Mouse (Mus musculus) midbrain, embryonic 12.5 days (tissue): ENCODE measurements around the gene Dkk2. TPM values are rescaled to one million over a fixed set of nuclear protein-coding genes. Genes with fewer than 3 reads are reported as not detected.

Source experiments
- ATAC-seq: fragments of 200-750 bp; cut with Nextera tagmentation; 2 replicates; pipeline ENCODE4 v1.8.0; 2017; ENCODE audit warnings: low read depth, moderate TSS enrichment, moderate library complexity; ENCODE audit not compliant: low FRiP score
- H3K27ac ChIP-seq: fragments of 300-500 bp; sonication (generic); replicated peaks from 2 replicates; pipeline ENCODE4 v1.5.1; 2016; ENCODE audit warnings: mild to moderate bottlenecking
- H3K27me3 ChIP-seq: fragments of 300-500 bp; sonication (generic); 2 replicates; pipeline ENCODE4 v1.6.1; 2016; ENCODE audit warnings: mild to moderate bottlenecking
- H3K36me3 ChIP-seq: fragments of 300-500 bp; sonication (generic); 2 replicates; pipeline ENCODE4 v1.6.1; 2016
- H3K4me1 ChIP-seq: fragments of 300-500 bp; sonication (generic); 2 replicates; pipeline ENCODE4 v1.6.1; 2016
- H3K4me2 ChIP-seq: fragments of 300-500 bp; sonication (generic); replicated peaks from 2 replicates; pipeline ENCODE4 v1.6.1; 2016; ENCODE audit warnings: mild to moderate bottlenecking, moderate library complexity
- H3K4me3 ChIP-seq: fragments of 300-500 bp; sonication (generic); 2 replicates; pipeline ENCODE4 v1.5.1; 2016; ENCODE audit warnings: mild to moderate bottlenecking
- H3K9ac ChIP-seq: fragments of 300-500 bp; sonication (generic); replicated peaks from 2 replicates; pipeline ENCODE4 v1.6.1; 2016; ENCODE audit warnings: mild to moderate bottlenecking, moderate library complexity
- H3K9me3 ChIP-seq: fragments of 300-500 bp; sonication (generic); 2 replicates; pipeline ENCODE4 v1.6.1; 2016; ENCODE audit warnings: mild to moderate bottlenecking
- WGBS: fragments of 180-500 bp; shearing (Covaris S2); methylation state at CpG from one replicate; pipeline ENCODE4 v1.1.7; 2016; 5-methylcytosine and 5-hydroxymethylcytosine counted together
- polyA plus RNA-seq: library from polyadenylated mRNA; unstranded; fragments of >200 nt; fragmentation: Nextera tagmentation; extraction: Ambion mirVana; gene quantifications from 2 replicates; pipeline ENCODE4 v1.2.1, GENCODE M21; 2016

The Dkk2 gene
- polyA plus RNA-seq, 1 experiment from 2014 or later = 22.2 TPM

DNA sequence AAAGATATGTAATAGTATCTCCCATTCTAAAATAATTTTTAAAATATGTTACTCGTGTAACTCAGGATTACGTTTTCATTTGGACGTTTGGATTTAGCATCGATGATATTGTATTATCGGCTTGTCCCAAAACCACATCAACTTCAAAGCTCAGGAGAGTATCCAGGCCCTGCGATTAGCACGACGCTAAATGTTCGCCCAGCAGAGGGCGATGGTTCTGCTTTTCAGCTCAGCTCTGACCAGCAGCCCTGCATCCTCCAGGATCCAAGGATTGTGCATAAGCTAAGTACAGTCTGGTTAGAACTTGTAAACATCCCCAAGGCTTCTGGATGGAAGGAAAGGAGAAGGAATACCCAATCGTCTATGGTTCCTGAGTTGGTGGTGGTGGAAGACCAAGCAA is 122.4 kb downstream of the Dkk2 start:
- H3K27me3 ChIP-seq = no peaks in the 10 kb centered on the region
- no peak overlapping the region for H3K4me2 ChIP-seq
- no peak overlapping the region for H3K9ac ChIP-seq
- H3K9me3 ChIP-seq = no peaks in the 10 kb centered on the region
- no peaks in the 10 kb centered on the region for H3K36me3 ChIP-seq
- no peaks in the 10 kb centered on the region for H3K4me1 ChIP-seq
- H3K27ac ChIP-seq = no peak overlapping the region
- peak; percentile 84; the same call in 1 of the 2 replicates for ATAC-seq
- WGBS = 34% methylated on average over 11 of the region's 11 CpGs
- H3K4me3 ChIP-seq = no peak overlapping the region

DNA sequence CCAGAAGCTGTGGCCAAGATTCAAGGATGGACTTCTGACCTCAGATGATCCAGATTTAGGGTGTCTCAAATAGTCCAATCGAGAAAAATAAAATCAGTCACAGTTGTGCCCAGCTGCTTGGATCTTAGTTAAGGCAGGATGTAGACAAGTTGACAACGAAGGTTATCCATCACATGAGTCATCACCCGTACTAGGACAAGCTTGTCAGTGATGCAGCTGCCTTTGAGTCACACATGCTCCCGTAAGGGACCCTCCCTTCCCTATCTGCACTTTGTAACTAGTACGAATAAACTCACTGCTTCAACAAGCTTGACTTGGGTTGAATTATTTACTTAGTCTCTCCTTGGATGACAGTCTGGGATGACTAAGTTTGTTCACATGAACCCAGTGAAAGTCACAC is 126.2 kb downstream of the Dkk2 start:
- no peak overlapping the region for H3K4me3 ChIP-seq
- 82% methylated on average over 5 of the region's 5 CpGs for WGBS
- no peaks in the 10 kb centered on the region for H3K9me3 ChIP-seq
- H3K27me3 ChIP-seq = no peaks in the 10 kb centered on the region
- H3K27ac ChIP-seq = no peak overlapping the region
- no peak overlapping the region for H3K9ac ChIP-seq
- no peak overlapping the region for H3K4me2 ChIP-seq
- no peaks in the 10 kb centered on the region for H3K4me1 ChIP-seq
- no peaks in the 10 kb centered on the region for H3K36me3 ChIP-seq
- no peak for ATAC-seq

DNA sequence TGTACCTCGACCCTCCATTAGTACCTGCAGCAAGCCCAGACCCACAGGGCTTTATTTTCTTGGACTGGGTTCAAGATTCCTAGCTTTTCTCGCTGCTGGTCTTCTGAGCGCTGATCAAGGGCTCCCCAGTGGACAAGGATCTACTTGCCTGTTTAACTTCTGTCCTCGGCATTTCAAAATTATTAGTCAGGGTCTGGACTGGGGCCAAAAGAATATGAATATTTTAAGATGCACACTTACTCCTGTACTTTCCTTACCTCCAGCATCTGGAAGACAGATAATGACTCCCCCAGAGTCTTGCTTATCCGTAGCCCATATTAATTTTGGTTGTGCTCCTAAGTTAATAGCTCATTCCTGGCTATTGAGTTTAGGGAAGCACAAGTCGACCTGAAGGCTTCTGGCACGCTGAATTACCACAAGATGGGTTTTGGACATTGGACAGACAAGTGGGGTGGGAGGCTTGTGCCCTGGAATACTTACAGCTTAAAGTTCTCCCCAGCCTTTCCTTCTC is 134.9 kb downstream of the Dkk2 start:
- H3K9me3 ChIP-seq = no peaks in the 10 kb centered on the region
- no peaks in the 10 kb centered on the region for H3K36me3 ChIP-seq
- H3K27me3 ChIP-seq = no peaks in the 10 kb centered on the region
- no peak overlapping the region for H3K4me3 ChIP-seq
- H3K9ac ChIP-seq = no peak overlapping the region
- H3K4me2 ChIP-seq = no peak overlapping the region
- ATAC-seq = no peak
- WGBS = 88% methylated on average over 7 of the region's 7 CpGs
- H3K4me1 ChIP-seq = no peaks in the 10 kb centered on the region
- H3K27ac ChIP-seq = no peak overlapping the region

DNA sequence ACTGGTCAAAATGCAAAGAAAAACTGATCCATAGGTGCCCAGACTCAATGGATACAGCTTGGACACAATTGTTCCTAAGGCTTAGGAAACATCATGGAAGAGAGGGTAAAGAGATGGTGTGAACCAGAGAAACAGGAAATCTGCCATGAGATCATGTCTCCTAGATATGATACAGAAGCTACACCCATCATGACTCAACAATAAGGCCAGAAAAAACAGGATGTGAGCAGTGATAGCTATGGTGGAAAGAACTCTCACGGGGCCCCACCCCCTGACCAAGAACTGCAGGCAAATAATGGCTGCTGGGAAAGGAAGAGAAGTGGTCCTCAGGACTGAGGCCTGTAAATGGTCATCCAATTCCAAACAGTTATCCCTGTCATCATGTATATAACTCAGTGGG is 142.5 kb downstream of the Dkk2 start:
- Histone ChIP-seq H3K4me3 (no peak overlapping the region), H3K9me3 (no peaks in the 10 kb centered on the region), H3K27ac (no peak overlapping the region), H3K36me3 (no peaks in the 10 kb centered on the region), H3K4me2 (no peak overlapping the region), H3K27me3 (no peaks in the 10 kb centered on the region), H3K9ac (no peak overlapping the region), H3K4me1 (no peaks in the 10 kb centered on the region)
- 76% methylated on average over 1 of the region's 1 CpGs for WGBS
- ATAC-seq = no peak
